Mouse (Mus musculus) ovary, postnatal 36 days (tissue): ENCODE data around the gene Reep6.

ENCODE experiments used
- DNase-seq: peaks from one replicate; pipeline ENCODE4 v3.0.0; 2022; ENCODE audit warnings: low spot score, mixed read lengths

The Reep6 gene

DNA sequence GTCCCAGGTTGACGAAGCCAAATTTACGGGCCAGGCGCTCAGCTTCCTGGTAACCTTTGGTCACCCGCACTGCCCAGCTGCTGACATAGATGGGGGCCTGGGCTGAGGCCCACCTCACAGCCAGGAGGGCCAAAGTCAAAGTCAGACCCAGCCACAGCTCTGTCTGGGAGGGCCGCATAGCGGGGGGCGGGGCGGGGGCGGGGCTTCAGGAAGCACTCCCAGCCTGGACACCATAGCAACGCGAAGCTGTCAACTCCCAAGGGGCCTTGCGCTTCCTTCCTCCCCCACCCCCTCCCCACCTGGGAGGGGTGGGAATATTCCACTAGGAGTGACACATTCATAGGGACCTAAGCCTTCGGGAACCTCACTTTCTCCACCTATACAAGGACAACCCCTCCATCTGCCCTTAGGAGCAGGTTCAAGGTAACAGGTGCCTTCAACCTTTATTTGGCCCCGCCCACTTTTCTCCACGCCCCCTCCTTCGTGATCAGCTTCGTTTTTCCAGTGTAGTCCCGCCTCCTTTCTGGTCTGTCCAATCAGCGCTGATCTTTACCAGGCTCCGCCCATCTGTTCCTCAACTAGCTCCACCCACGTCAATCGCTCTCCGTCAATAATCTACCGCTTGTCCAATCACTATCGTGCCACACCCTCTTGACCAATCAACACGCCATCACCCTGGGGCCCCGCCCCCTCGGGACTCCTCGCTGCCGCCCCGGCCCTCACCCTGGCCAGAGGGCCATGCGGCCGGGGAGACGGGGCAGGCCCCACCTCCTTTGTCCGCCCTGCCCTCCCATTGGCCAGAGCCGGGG is at the start of gene Reep6, which contains the start of gene Pcsk4:
TSS of gene Reep6 (plus strand) at position 681 of the 809 bp plus-strand sequence.
TSS of gene Pcsk4 (minus strand) at position 226 of the 809 bp plus-strand sequence.
- DNase-seq = peak; percentile 96

GRCm38 (mm10) chr10:80281304-80281703 is 48.4 kb upstream of the Reep6 start:
- DNase-seq = no peak

DNA sequence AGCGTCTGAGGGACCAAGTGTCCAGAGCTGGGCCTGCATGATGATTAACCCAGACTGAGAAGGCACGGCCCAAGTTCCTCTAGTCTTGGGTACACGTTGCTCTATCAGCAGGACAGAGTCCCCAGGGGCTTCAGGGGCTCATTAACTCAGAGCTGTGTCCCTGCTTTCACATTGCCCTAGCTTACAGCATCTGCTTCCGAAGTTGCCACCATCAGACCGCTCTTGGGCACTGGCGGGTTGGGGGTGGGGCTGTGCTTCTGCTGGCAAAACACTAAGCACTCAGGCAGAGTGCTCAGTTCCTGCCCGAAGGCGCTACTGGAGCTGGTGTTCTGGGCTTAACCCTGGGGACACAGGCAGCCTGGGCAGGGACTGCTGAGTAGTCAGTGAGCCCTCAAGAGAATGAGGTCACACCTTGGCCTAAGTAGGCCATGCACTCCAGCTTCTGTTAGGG is 47.8 kb upstream of the Reep6 start:
- DNase-seq = no peak

- no peak for DNase-seq
Observed at GRCm38 (mm10) chr10:80282481-80283441, 47.0 kb upstream of the Reep6 start.

GRCm38 (mm10) chr10:80285222-80286070 is 44.3 kb upstream of the Reep6 start:
- no peak for DNase-seq

GRCm38 (mm10) chr10:80288097-80288496 is 41.7 kb upstream of the Reep6 start:
- no peak for DNase-seq

DNA sequence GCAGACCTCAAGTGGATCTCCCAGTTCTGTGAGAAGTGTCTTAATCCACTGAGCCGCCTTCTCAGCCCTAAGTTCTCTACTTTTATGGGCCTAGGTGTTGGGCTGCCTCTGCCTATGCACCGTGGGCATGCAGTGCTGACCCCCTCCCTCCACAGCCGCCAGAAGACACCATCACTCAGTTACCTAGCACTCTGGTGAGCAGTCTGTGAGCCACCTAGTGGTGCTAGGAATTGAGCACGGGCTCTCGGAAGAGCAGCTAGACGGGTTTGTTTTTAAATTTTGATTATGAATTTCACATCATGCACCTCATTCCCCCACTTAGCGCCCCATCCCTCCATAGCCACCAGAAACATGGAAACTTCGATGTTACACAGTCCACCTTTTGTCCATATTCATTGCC is 41.1 kb upstream of the Reep6 start:
- DNase-seq = no peak

DNA sequence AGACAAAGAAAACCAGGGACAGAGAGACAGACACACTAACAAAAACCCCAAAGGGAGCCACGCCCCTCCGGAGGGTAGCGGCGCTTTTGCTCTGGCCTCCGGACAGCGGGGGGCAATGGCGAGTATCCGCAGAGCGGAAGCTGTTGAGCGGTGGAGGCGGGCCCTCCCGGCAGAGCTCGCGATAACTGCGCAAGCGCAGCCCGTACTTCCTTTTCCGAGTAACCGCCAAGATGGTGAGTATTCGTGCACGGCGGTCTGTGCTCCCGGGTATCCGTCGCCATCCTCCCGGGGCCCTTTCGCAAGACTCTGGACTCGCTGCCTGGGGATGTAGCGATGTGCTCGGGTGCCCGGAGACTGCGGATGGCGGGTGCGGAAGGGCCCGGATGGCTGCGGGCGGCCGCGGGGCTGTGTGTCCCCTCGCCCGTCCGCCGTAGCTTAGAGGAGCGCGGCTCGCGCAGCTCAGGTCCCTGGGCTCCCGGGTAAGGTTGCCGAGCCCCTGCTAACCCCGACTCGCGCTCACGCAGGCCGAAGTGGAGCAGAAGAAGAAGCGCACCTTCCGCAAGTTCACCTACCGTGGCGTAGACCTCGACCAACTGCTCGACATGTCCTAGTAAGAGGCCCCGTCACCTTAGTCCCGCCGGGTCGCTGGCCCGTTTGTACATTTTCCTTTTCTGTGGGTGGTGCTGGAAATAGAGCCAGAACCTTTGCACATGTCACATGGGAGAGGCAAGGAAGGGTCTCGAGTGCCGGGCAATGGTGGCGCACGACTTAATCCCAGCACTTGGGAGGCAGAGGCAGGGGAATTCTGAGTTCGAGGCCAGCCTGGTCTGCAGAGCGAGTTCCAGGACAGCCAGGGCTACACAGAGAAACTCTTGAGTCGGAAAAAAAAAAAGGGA is 37.3 kb upstream of the Reep6 start, which contains the start of gene Rps15:
TSS of gene Rps15 (plus strand) at position 203 of the 896 bp plus-strand sequence.
- DNase-seq = peak; percentile 93

DNA sequence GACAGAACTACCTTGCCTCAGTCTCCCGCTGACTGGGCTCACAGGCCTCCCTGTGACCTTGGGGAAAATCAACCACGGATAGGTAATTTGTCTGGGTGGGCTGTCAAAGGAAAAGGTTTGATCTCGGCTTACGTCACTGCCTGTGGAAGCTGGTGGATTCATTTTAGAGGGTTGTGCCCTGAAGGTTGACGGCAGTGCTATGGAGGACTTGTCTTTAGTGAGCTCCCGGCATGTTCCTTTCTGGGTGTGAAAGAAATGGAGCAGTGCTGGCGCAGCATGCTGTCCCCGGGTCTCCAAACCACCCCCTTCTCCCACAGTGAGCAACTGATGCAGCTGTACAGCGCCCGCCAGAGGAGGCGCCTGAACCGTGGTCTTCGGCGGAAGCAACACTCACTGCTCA is 36.4 kb upstream of the Reep6 start:
- no peak for DNase-seq

DNA sequence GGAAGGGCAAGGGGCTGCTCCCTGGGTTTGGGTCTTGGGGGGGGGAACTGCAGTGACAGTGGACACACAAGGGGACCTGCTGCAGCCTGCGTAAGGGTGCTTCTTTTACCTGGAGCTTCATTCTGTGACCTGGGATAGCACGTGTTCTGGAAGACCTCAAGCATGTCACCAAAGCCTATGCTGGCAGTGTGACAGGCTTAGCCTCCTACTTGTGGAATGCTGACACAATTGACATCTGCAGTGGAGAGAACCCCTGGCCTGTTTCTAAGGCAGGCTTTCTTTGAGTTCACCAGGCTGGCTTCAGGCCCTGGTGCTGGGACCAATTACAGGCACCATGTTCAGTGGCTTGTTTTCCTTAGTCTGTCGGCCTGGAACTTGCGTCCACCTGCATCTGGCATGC is 35.4 kb upstream of the Reep6 start:
- no peak for DNase-seq

DNA sequence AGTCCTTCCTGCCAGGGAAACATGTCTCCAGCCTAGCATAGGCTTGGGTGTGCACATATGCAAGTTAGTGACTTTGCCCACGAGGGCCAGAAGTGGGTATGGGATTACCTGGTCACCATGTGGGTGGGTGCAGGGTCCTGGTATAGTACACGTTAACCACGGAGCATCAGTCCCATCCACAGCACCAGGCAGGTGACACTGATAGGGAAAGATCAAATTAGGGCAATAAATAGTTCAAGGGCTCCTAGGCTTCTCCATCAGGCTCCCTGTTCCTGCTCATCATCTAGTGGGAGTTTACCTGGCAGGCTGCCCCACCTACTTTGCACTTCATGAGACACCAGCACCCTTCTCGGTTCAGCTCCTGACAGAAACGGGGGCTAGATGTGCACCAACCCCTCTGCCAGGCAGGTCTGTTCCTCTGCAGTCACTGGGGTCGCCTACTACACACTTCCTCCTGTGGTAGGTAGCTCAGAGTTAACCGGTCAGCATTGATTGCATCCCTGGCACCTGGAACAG is 34.9 kb upstream of the Reep6 start:
- DNase-seq = no peak

- DNase-seq = peak; percentile 71
Observed at GRCm38 (mm10) chr10:80295618-80296425, 33.9 kb upstream of the Reep6 start, which contains the start of gene Apc2. Apc2 (plus strand) TSS chr10:80295977.

- no peak for DNase-seq
Observed at GRCm38 (mm10) chr10:80296824-80297223, 32.9 kb upstream of the Reep6 start.

GRCm38 (mm10) chr10:80297526-80298133 is 32.1 kb upstream of the Reep6 start:
- no peak for DNase-seq

GRCm38 (mm10) chr10:80298571-80299281 is 31.0 kb upstream of the Reep6 start:
- DNase-seq = peak; percentile 16

GRCm38 (mm10) chr10:80299301-80299700 is 30.5 kb upstream of the Reep6 start:
- DNase-seq = no peak

DNA sequence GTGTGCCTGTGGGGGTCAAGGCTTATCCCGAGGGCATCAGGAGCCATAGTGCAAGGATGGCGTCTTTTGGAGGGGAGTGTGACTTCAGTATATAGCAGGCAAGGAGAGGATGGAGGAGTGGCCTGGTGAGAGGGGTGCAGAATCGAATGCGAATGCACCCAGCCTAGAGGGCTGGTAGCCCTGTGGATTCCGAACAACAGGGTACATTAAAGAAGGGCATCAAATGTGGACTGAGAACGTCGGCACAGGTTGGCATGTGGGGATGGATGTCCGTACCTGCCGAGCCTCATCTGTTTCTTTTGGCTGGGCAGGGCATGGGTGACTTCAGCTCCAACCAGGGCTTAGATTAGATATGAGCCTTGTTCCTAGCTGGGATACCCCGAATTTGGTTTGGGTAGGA is 29.9 kb upstream of the Reep6 start:
- no peak for DNase-seq

GRCm38 (mm10) chr10:80300672-80301181 is 29.0 kb upstream of the Reep6 start:
- DNase-seq = no peak
